Mouse (Mus musculus) CH12.LX (cell line): ENCODE results near the gene Pde4b. TPM values are rescaled to one million over a fixed set of nuclear protein-coding genes. Genes with fewer than 3 reads are reported as not detected.

Experiments used
- DNase-seq: peaks from one replicate; pipeline ENCODE4 v3.0.0-alpha.2; 2013; ENCODE audit errors: extremely low read depth
- H3K27ac ChIP-seq: 2 replicates; pipeline ENCODE4 v1.5.1; 2012; ENCODE audit warnings: low read depth, mild to moderate bottlenecking, control low read depth, moderate library complexity; ENCODE audit not compliant: insufficient read depth
- H3K27me3 ChIP-seq: replicated peaks from 2 replicates; pipeline ENCODE3; 2012; ENCODE audit warnings: inconsistent platforms
- H3K36me3 ChIP-seq, 2 experiments: replicated peaks in 1 of 2; 2 replicates each; pipeline versions ENCODE3 to v1.6.1; 2012; ENCODE audit warnings: inconsistent platforms in 1 of 2, low read length in 1 of 2, mild to moderate bottlenecking in 1 of 2, mixed read lengths in 1 of 2, moderate library complexity in 1 of 2; ENCODE audit not compliant: control insufficient read depth in 1 of 2, insufficient read depth in 1 of 2
- H3K4me1 ChIP-seq, 2 experiments: 2 replicates each; pipeline ENCODE4 v1.6.1; 2012; ENCODE audit warnings: inconsistent platforms in 1 of 2, moderate library complexity in 1 of 2; ENCODE audit not compliant: insufficient read depth in 2 of 2, control insufficient read depth in 1 of 2
- H3K4me2 ChIP-seq: 2 replicates; pipeline ENCODE4 v1.6.1; 2012; ENCODE audit warnings: low read depth, mild to moderate bottlenecking, control low read depth; ENCODE audit not compliant: poor library complexity, insufficient read depth, severe bottlenecking
- H3K4me3 ChIP-seq, 3 experiments: fragments of 150-350 bp in 1 of 3; sonication (generic) in 1 of 3; replicated peaks in 1 of 3; 2 replicates each; pipeline versions ENCODE3 to v1.5.1; 2011 to 2012; ENCODE audit warnings: low read depth in 2 of 3, low read length in 2 of 3, mild to moderate bottlenecking in 2 of 3, moderate library complexity in 2 of 3, control low read depth in 1 of 3, improper control_type of control experiment in 1 of 3, inconsistent platforms in 1 of 3, mixed read lengths in 1 of 3; ENCODE audit not compliant: poor library complexity in 1 of 3
- H3K79me2 ChIP-seq: replicated peaks from 2 replicates; pipeline ENCODE4 v1.6.1; 2012; ENCODE audit warnings: mild to moderate bottlenecking, moderate library complexity; ENCODE audit not compliant: control insufficient read depth, poor library complexity, insufficient read depth, severe bottlenecking; ENCODE audit errors: extremely low read depth
- H3K9ac ChIP-seq: 2 replicates; pipeline ENCODE4 v1.6.1; 2012; ENCODE audit warnings: low read depth, mild to moderate bottlenecking, control low read depth, moderate library complexity; ENCODE audit not compliant: insufficient read depth
- H3K9me3 ChIP-seq: replicated peaks from 2 replicates; pipeline ENCODE3; 2012; ENCODE audit warnings: low read length, inconsistent platforms, mixed read lengths
- CHD1 ChIP-seq: IDR thresholded peaks from 2 replicates; pipeline ENCODE4 v1.6.1; 2012; ENCODE audit warnings: low read depth, low read length, improper control_type of control experiment, inconsistent platforms
- CHD2 ChIP-seq: IDR thresholded peaks from 2 replicates; pipeline ENCODE4 v1.6.1; 2011; ENCODE audit warnings: low read length, improper control_type of control experiment
- CTCF ChIP-seq, 2 experiments: IDR thresholded peaks in 1 of 2; conservative IDR thresholded peaks in 1 of 2; 2 replicates each; pipeline ENCODE4 v1.5.1; 2011 to 2012; ENCODE audit warnings: low read depth in 2 of 2, low read length in 2 of 2, improper control_type of control experiment in 1 of 2, inconsistent platforms in 1 of 2, mild to moderate bottlenecking in 1 of 2, moderate library complexity in 1 of 2
- ETS1 ChIP-seq: conservative IDR thresholded peaks from 2 replicates; pipeline ENCODE4 v1.6.1; 2012; ENCODE audit warnings: low read depth, mild to moderate bottlenecking, inconsistent platforms, low read length, improper control_type of control experiment, moderate library complexity
- GABPA ChIP-seq: IDR thresholded peaks from 2 replicates; pipeline ENCODE4 v1.6.1; 2012; ENCODE audit warnings: low read depth, low read length, improper control_type of control experiment, inconsistent platforms; ENCODE audit not compliant: insufficient replicate concordance
- JUN ChIP-seq: IDR thresholded peaks from 2 replicates; pipeline ENCODE4 v1.6.1; 2011; ENCODE audit warnings: low read depth, mild to moderate bottlenecking, low read length, improper control_type of control experiment, moderate library complexity; ENCODE audit not compliant: insufficient read depth
- JUND ChIP-seq: conservative IDR thresholded peaks from 2 replicates; pipeline ENCODE4 v1.6.1; 2011; ENCODE audit warnings: low read depth, low read length, improper control_type of control experiment
- MAFK ChIP-seq: IDR thresholded peaks from 2 replicates; pipeline ENCODE4 v1.6.1; 2011; ENCODE audit warnings: low read length, improper control_type of control experiment; ENCODE audit not compliant: insufficient replicate concordance
- MAX ChIP-seq: IDR thresholded peaks from 2 replicates; pipeline ENCODE4 v1.6.1; 2011; ENCODE audit warnings: low read length, improper control_type of control experiment
- MYC ChIP-seq: IDR thresholded peaks from 2 replicates; pipeline ENCODE4 v1.6.1; 2011; ENCODE audit warnings: low read depth, mild to moderate bottlenecking, improper control_type of control experiment, low read length
- NELFE ChIP-seq: IDR thresholded peaks from 2 replicates; pipeline ENCODE4 v1.6.1; 2011; ENCODE audit warnings: low read depth, low read length, improper control_type of control experiment
- NRF1 ChIP-seq: IDR thresholded peaks from 2 replicates; pipeline ENCODE4 v1.6.1; 2014; ENCODE audit warnings: low read depth, mild to moderate bottlenecking, inconsistent platforms, low read length, improper control_type of control experiment, moderate library complexity
- POLR2AphosphoS2 ChIP-seq: IDR thresholded peaks from 2 replicates; pipeline ENCODE4 v1.6.1; 2011; ENCODE audit warnings: low read depth, low read length, improper control_type of control experiment
- RAD21 ChIP-seq: IDR thresholded peaks from 2 replicates; pipeline ENCODE4 v1.6.1; 2011; ENCODE audit warnings: low read depth, mild to moderate bottlenecking, low read length, improper control_type of control experiment, moderate library complexity
- USF1 ChIP-seq: IDR thresholded peaks from 2 replicates; pipeline ENCODE4 v1.6.1; 2014; ENCODE audit warnings: low read depth, mild to moderate bottlenecking, inconsistent platforms, low read length, improper control_type of control experiment
- dilution Hi-C: fragments of 300-500 bp; cut with MboI; formaldehyde crosslinking; loops from 2 replicates; pipeline ENCODE4 v1.14.3; 2020; ENCODE audit warnings: low sequenced_read_pairs; ENCODE audit not compliant: extremely low pct_unique_long_range_greater_than_20kb, extremely low pct_ligation_motif_present
- in situ Hi-C: fragments of 300-500 bp; cut with MboI; formaldehyde crosslinking; loops from 3 replicates; pipeline ENCODE4 v1.14.3; 2019; ENCODE audit warnings: low sequenced_read_pairs, low pct_ligation_motif_present, low pct_unique_long_range_greater_than_20kb, mixed read lengths
- polyA plus RNA-seq: library from polyadenylated mRNA; unstranded; fragments of >175 nt; gene quantifications from 2 replicates; pipeline ENCODE4 v1.2.1, GENCODE M21; 2012; ENCODE audit warnings: low read depth; ENCODE audit not compliant: insufficient read length
- total RNA-seq, 2 experiments: library from RNA; depleted of rRNA; stranded (reverse); fragments of 300-350 nt in 1 of 2; fragments of >200 nt in 1 of 2; gene quantifications; 2 replicates each; pipeline ENCODE4 v1.2.3; 2012 to 2014

The Pde4b gene
- total and polyA plus RNA-seq, 3 experiments: 9.6 to 24.2 (median 21.8) TPM

DNA sequence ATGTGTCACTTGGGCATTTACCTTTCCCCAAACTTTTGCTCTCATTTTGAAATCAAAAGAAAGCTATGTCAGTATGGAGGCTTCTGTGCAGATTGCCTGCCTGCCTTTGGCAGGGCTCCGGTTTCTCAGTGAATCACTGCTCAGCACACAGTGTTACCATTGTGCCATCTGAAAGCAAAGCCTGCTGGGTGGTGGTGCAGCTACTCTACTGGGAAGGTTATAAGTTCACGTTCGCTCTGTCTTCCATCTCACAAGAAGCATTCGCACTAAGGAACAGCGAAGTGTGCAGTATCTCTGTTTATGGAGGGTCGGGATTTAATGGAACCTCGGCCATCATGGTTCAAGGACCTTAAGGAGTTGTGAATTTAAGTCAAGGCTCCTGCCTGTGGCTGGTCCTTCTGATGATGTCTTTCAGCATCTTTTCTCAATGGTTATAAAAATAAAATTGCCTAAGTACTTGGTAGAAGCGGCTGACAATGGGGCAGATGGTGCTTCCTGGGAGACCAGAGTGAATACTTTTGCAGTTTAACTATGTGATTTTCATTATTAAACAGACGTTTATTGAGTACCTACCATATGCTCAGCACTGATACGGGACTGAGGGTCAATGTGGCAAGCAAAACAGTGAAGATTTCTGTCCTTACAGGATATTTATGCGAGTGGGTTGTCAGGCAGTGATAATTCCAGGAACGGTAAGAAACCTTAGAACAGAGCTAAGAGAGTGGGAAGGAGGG is 152.5 kb downstream of the Pde4b start:
- no peak overlapping the region for H3K4me2 ChIP-seq
- no peak for DNase-seq
- no peaks in the 10 kb centered on the region for H3K36me3 ChIP-seq
- no peaks in the 10 kb centered on the region for H3K4me1 ChIP-seq
- H3K79me2 ChIP-seq: no peaks in the 10 kb centered on the region
- in situ Hi-C loops: no loop called here
- H3K9me3 ChIP-seq: no peaks in the 10 kb centered on the region
- no peak overlapping the region for H3K27ac ChIP-seq
- H3K27me3 ChIP-seq: no peaks in the 10 kb centered on the region
- dilution Hi-C loops: loop anchor here (25.0 kb wide), 1 partner anchor 247 kb away; no protein-coding TSS in a partner anchor
- H3K9ac ChIP-seq: no peak overlapping the region
- no peak overlapping the region for H3K4me3 ChIP-seq
- TF ChIP-seq JUN (no peak), ETS1 (no peak), NELFE (no peak)

- TF ChIP-seq NRF1 (no peak), CHD2 (no peak), CTCF (conservative IDR thresholded peaks at IDR 0.05 in 1 of 2, IDR thresholded peaks at IDR 0.05 in 1 of 2; ENCODE audit: low read depth in 2 of 2, low read length in 2 of 2) (no peak), RAD21 (no peak), JUND (no peak), CHD1 (no peak), MAFK (no peak), MYC (no peak), POLR2AphosphoS2 (no peak), ETS1 (no peak), MAX (no peak), USF1 (no peak), GABPA (no peak)
- no peak overlapping the region for H3K4me2 ChIP-seq
These were observed 153.5 kb downstream of the Pde4b start for GRCm38 (mm10) chr4:102240754-102241427.

More at GRCm38 (mm10) chr4:102240754-102241427, 153.5 kb downstream of the Pde4b start:
- Histone ChIP-seq H3K9me3 (no peaks in the 10 kb centered on the region), H3K9ac (no peak overlapping the region), H3K27me3 (no peaks in the 10 kb centered on the region), H3K4me3 (no peak overlapping the region), H3K4me1 (no peaks in the 10 kb centered on the region), H3K36me3 (no peaks in the 10 kb centered on the region), H3K79me2 (no peaks in the 10 kb centered on the region), H3K27ac (no peak overlapping the region)
- dilution Hi-C loops (loop anchor here (25.0 kb wide), 1 partner anchor 246 kb away; no protein-coding TSS in a partner anchor), in situ Hi-C loops (no loop called here)
- no peak for DNase-seq
